ENCODE assay signal across 18 mouse cellular contexts in the genomic region with DNA sequence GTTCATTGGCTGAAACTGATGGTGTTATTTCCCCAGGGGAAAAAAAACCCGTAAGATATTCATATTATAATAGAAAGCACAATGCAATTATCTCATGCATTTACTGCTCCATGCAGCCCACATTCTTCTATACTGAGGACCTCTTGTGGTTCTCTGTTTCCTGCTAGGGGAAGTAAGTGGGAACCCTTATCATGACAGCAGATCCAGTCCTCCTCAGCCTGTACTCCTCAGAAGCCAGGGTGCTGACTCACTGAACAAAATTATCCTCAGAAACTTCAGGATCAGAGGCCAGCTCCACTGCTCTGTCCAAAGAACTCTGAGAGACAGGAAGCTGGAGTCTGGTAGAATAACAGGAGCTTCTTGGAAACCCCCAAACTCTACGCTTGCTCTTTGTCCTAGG. TPM values are rescaled to one million over a fixed set of nuclear protein-coding genes. Genes with fewer than 3 reads are reported as not detected.
DNase-seq lines count a peak whose midpoint lies in the region; ATAC-seq and TF ChIP-seq lines count a peak whose summit lies in the region.
"Had no signal": no experiment of that assay in that cellular context is flagged by ENCODE, and none has a peak within 500 bp of the region (broad histone marks: within the 10 kb centered on the region; RNA-seq: fewer than 3 reads in every experiment).

No protein-coding gene starts in this region.

- H3K27ac ChIP-seq in hindbrain, postnatal 0 days: no peak overlapping the region
- H3K27ac ChIP-seq in hindbrain, embryonic 12.5 days: no peak overlapping the region
- H3K27ac ChIP-seq: limb, embryonic 12.5 days; midbrain, embryonic 13.5 days had no signal

- H3K9me3 ChIP-seq in hindbrain, postnatal 0 days (ENCODE audit: low read length): no peaks in the 10 kb centered on the region
- H3K9me3 ChIP-seq in hindbrain, embryonic 12.5 days (replicated peaks): no peaks in the 10 kb centered on the region
- H3K9me3 ChIP-seq: limb, embryonic 12.5 days; midbrain, embryonic 13.5 days had no signal

- H3K27me3 ChIP-seq in hindbrain, postnatal 0 days (ENCODE audit: insufficient read depth, low read length): no peaks in the 10 kb centered on the region
- no peaks in the 10 kb centered on the region for H3K27me3 ChIP-seq in hindbrain, embryonic 12.5 days
- H3K27me3 ChIP-seq: limb, embryonic 12.5 days; midbrain, embryonic 13.5 days had no signal

- no peak overlapping the region for H3K9ac ChIP-seq in hindbrain, postnatal 0 days (replicated peaks; ENCODE audit: low read length)
- no peak overlapping the region for H3K9ac ChIP-seq in hindbrain, embryonic 12.5 days
- H3K9ac ChIP-seq: limb, embryonic 12.5 days; midbrain, embryonic 13.5 days had no signal

- no peak for DNase-seq in hindbrain, postnatal 0 days (ENCODE audit: low spot score)
- peak; percentile 43 for DNase-seq in naive thymus-derived CD4-positive, alpha-beta T cell, adult 2 months (ENCODE audit: low read depth)
- no peak for DNase-seq in layer of hippocampus, postnatal 36 days
- DNase-seq in kidney, postnatal 14 days: no peak
- no peak for DNase-seq in embryo, embryonic 10 days (ENCODE audit: low spot score)
- DNase-seq: adrenal gland, adult 8-10 months; cerebellum, adult 9-11 months; heart, postnatal 14 days; kidney, postnatal 25 days; lung, postnatal 14 days; right cerebral cortex, postnatal 4 days had no signal

- no peaks in the 10 kb centered on the region for H3K36me3 ChIP-seq in hindbrain, postnatal 0 days (ENCODE audit: insufficient read depth, low read length)
- H3K36me3 ChIP-seq in hindbrain, embryonic 12.5 days: no peaks in the 10 kb centered on the region
- H3K36me3 ChIP-seq: limb, embryonic 12.5 days; midbrain, embryonic 13.5 days had no signal

- no peak overlapping the region for H3K4me3 ChIP-seq in hindbrain, postnatal 0 days (ENCODE audit: low read length)
- no peak overlapping the region for H3K4me3 ChIP-seq in hindbrain, embryonic 12.5 days
- H3K4me3 ChIP-seq: limb, embryonic 12.5 days; midbrain, embryonic 13.5 days had no signal

- no peak for TF ChIP-seq CTCF in hindbrain, postnatal 0 days (IDR thresholded peaks at IDR 0.05; ENCODE audit: low read depth)

- H3K4me1 ChIP-seq in hindbrain, postnatal 0 days (ENCODE audit: insufficient read depth, low read length): no peaks in the 10 kb centered on the region
- H3K4me1 ChIP-seq in hindbrain, embryonic 12.5 days: no peaks in the 10 kb centered on the region
- H3K4me1 ChIP-seq: limb, embryonic 12.5 days; midbrain, embryonic 13.5 days had no signal

- H3K4me2 ChIP-seq in hindbrain, postnatal 0 days (ENCODE audit: low read depth, low read length): no peak overlapping the region
- no peak overlapping the region for H3K4me2 ChIP-seq in hindbrain, embryonic 12.5 days (replicated peaks)
- H3K4me2 ChIP-seq: limb, embryonic 12.5 days; midbrain, embryonic 13.5 days had no signal

- 72% methylated on average over 2 of the region's 2 CpGs for WGBS in hindbrain, postnatal 0 days
- 69% methylated on average over 2 of the region's 2 CpGs for WGBS in hindbrain, embryonic 12.5 days

- 0 out of 2 replicates have a peak, but pooled peaks have one; percentile 12 for ATAC-seq in hindbrain, postnatal 0 days
- no peak for ATAC-seq in hindbrain, embryonic 12.5 days (ENCODE audit: low FRiP score)
- peak; percentile 69 for ATAC-seq in CD4-positive, CD25-positive, alpha-beta regulatory T cell, adult 4 months
- ATAC-seq in granulocyte monocyte progenitor cell, adult 5-6 weeks (replicated peaks; ENCODE audit: poor library complexity, severe bottlenecking): peak; percentile 71
- ATAC-seq: midbrain, embryonic 13.5 days; Patski had no signal

RNA-seq across cellular contexts. Expression of a gene that starts 10.7 kb away (rescaled TPM):
- 80.5 and 88.0 TPM in 2 replicates for total RNA-seq in hindbrain, postnatal 0 days (2014; rRNA removed)
- 60.9 and 64.6 TPM in 2 replicates for polyA plus RNA-seq in hindbrain, postnatal 0 days (2015; fragmentation: Nextera tagmentation; extraction: Ambion mirVana)
- 9.8 and 19.9 TPM in 2 replicates for polyA plus RNA-seq in hindbrain, embryonic 12.5 days (2016; fragmentation: Nextera tagmentation; extraction: Ambion mirVana)
- under 1 TPM in 1 of 2 experiments, not detected in 1; 0.36 TPM for polyA plus RNA-seq in CD4-positive, CD25-positive, alpha-beta regulatory T cell, adult 4 months (2017; shearing (Covaris generic))
- total RNA-seq in granulocyte monocyte progenitor cell, adult 5-6 weeks (2014; fragmentation: Nextera tagmentation): 0.54 TPM in 1 of 2 replicates, not detected in the other
- total RNA-seq in granulocyte monocyte progenitor cell, adult 5-6 weeks (2017): 0.05 and 0.09 TPM in 2 replicates
- 100 to 1,000 TPM; 221 to 241 TPM for total RNA-seq in layer of hippocampus, postnatal 36 days (2021)
- polyA plus RNA-seq: gonadal fat pad, adult 2 months; Patski had no signal

Comparison
In these comparisons a context has a peak if more than half of its experiments do, and no peak if none do; other contexts are left out.
1. RNA of a gene that starts 10.7 kb away (total RNA-seq): 221 to 241 TPM in layer of hippocampus, postnatal 36 days and 80.5 to 88.0 TPM in hindbrain, postnatal 0 days; 0.05 to 0.54 TPM in granulocyte monocyte progenitor cell, adult 5-6 weeks; every median in the first group is over 10 times any median in the second.